Mouse (Mus musculus) brain, embryonic 14.5 days (tissue): ENCODE data around the gene Tacc2.

ENCODE experiments used
- CTCF ChIP-seq: fragments of 200-500 bp; IDR thresholded peaks from 2 replicates; pipeline ENCODE4 v1.5.1; 2012; ENCODE audit warnings: inconsistent platforms, mild to moderate bottlenecking, moderate library complexity, borderline replicate concordance; ENCODE audit not compliant: insufficient read depth, insufficient read length; ENCODE audit errors: extremely low read depth
- POLR2A ChIP-seq: fragments of 200-500 bp; IDR thresholded peaks from 2 replicates; pipeline ENCODE4 v1.6.1; 2012; ENCODE audit warnings: mild to moderate bottlenecking, inconsistent platforms, borderline replicate concordance; ENCODE audit not compliant: poor library complexity, insufficient read depth, insufficient read length, severe bottlenecking; ENCODE audit errors: extremely low read depth

DNA sequence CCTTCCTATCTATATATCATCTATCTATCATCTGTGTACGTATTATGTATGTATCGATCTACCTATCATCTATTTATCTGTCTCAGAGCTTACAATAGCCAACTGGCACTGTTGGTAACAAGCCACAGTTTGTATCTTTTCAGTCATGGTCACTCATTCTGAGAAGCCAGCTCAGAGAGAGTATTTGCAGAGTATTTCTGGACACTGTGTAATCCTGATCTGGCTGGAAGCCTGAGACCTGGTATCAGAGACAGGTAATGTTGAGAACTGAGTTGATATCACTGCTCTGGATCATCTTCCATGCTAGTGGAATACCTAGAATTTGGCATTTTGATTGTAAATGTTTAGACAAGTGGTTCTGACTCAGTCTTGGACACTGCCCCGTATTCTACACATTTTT lies 53.7 kb downstream of the Tacc2 start:
- TF ChIP-seq POLR2A (no peak), CTCF (no peak)
